Mouse (Mus musculus) urinary bladder, adult 18-20 months (tissue): ENCODE data around the gene Sept14.
"Not testable (repeated sequence)": the region's sequence is repeated elsewhere in the genome, so short reads cannot be mapped to it uniquely, and the experiment has no call there.

Experiments used
- DNase-seq, 2 experiments: peaks; one replicate each; pipeline ENCODE4 v3.0.0; 2022; ENCODE audit warnings: low spot score in 2 of 2, mixed read lengths in 2 of 2

Gene Sept14

DNA sequence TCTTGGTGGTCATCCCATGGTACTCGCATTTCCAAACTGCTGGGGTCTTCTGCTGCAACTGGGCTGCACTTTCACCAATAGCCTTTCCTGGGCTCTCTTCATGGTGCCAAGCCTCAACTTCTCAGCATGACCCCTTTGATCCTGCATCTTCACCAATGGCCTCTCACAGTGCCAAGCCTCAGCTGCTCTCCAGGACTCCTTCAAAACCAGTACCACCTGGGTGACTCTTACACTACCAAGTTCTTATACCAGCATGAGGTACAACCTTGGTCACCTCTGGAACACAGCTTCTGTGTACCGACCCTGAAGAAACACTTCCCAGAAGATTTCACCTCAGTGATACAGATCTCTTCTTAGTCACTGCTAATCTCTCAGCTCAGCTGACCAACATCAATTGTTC is at the start of gene Sept14:
TSS of gene Sept14 (minus strand) at position 101 of the 400 bp plus-strand sequence.
- no peak for DNase-seq

DNA sequence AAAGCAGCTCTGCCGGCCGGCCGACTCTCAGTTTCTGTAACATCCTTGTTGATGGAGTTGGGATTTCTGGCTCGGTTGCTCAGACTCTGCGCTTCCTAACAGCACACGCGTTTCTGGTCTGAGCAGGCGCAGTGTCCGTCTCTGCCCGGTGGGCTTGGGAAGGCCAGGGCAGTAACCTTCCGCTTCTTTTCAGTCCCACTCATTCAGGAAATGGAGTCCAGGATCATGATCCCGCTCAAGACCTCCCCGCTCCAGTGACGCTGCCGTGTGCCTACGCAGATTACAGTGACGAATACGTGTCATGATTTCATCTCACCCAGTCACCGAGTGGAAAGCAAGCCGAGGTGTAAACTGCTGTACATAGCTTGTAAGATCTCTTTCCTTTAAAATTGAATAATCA is 48.6 kb upstream of the Sept14 start:
- DNase-seq, result no peak

DNA sequence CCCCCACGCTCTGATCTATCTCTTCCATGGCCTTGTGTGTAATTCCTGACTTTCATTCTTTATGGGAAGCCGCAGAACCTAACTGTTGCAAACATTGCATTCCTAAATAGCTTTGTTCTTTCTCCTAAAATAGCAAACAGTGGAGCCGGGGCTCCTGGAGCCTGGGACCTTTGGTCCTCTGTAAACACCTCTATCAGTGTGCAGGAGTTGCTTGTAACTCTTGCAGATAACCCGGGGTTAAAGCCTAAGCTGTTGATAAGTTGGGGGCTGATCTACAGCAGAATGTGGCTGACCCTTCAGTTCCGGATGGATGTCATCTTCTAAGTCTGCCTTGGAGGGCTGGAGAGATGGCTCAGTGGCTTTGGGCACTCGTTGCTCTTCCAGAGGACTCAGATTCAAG is 35.7 kb upstream of the Sept14 start:
- no peak for DNase-seq

DNA sequence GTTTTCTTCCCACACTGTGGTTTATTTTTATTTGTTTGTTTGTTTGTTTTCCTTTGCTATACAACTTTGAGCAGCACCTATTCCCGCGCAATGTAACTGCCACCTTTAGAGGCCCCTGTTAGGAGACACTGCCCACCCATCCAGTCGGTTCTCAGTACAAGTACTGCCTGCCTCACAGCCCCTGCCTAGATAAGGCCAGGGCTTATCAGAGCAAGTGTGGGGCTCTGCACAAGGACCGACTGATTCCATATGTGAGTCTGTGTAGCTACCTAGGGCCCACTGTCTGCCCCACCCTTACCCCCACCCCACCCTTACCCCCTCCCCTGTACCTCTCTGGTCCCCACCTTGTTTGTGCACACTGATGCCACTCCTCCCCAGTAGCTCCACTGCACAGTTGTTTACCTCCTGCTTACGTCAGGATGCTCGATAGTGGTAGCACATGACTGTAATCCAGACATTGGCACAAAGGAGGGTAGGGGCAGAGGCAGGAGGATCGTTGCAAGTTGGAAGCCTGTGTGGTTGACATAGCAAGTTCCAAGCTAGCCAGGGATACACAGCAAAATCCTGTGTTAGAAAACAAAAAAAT is 34.7 kb upstream of the Sept14 start:
- DNase-seq, result no peak

DNA sequence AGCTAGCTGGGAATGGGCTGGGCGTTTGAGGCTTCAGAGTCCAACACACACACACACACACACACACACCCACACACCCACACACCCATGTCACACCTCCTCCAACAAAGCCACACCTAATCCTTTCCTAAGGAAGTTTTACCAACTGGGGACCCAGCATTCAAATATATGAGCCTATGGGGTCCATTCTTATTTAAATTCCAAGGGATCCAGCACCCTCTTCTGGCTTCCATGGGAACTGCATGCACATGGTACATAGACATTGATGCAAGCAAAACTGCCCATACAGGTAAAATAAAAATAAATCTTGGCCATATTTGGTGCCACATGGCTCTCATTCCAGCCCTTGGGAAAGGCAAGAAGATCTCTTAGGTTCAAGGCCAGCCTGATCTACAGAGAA is 32.7 kb upstream of the Sept14 start:
- no peak for DNase-seq

DNA sequence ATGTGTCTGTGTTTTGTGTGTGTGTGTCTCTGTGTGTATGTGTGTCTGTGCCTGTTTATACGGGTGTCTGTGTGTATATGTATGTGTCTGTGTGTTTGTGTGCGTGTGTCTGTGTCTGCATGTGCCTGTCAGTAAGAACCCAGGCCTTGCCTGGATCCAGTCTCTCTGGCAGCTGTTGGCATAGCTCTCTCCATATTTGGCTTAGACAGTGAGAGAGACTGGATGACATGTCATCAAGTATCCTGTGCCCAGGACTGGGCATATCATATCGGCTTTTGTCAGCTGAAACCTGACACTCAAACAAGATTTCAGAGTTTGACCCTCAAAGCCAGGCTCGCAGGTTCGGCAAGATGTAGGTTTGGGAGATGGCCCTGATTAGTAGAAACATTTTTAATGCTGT is 22.7 kb upstream of the Sept14 start:
- DNase-seq, result no peak

DNA sequence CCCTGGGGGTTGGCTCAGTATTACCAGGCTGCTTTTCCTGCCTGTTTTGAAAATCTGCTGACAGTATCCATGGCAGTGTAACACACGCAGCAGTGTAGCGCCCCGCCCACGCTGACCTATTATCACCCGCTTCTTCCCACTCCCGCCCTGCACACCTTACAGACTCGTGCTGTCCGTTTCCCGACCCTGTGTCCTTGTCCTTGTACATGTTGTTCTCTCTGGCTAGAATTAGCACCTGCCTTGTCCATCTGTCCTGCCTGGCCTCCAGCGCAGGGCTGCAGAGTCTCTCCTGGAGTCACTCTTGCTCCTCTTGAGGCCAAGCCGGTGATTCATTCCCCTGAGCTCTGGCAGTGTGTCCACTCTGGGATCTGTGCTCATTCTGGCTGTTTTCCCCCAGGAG is 22.0 kb upstream of the Sept14 start:
- peak in 1 of 2 experiments; percentile 28 for DNase-seq

DNA sequence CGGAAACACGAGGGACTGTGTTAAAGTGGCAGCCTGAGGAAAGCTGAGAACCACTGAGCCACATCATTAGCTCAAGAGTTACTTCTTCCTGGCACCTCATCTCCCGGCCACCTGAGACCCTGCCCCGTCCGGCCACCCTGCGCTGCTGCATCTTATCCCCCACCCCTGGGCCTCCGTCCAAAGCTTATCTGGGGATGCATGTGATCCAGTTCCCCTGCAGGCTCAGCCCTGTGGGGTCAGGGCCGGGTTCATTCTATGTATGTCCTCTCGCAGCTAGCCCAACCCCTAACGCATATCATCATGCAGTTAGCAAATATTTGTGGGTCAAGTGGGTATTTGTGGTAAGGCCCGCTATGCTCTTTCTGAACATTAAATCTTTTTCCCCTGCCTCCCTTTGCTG is 21.0 kb upstream of the Sept14 start:
- DNase-seq, result no peak

DNA sequence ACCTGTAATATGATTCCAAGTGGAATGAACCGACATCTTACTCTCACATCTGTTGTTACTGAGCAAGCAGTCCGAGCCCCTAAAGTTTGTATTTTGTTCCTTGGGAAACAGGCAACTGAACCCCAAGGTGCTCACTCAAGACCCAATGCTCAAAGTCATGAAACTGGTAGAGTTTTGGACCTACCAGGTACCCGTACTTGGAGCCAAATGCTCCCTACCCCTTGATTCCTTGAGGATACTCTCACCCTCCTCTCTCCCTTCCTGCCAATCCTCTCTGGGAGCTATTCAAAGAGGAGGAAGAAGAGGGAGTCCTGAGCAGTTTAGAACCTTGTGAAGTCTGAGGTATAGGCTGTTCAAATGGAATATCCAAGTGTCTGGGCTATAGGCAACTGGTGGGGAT is 18.5 kb upstream of the Sept14 start:
- no peak for DNase-seq

DNA sequence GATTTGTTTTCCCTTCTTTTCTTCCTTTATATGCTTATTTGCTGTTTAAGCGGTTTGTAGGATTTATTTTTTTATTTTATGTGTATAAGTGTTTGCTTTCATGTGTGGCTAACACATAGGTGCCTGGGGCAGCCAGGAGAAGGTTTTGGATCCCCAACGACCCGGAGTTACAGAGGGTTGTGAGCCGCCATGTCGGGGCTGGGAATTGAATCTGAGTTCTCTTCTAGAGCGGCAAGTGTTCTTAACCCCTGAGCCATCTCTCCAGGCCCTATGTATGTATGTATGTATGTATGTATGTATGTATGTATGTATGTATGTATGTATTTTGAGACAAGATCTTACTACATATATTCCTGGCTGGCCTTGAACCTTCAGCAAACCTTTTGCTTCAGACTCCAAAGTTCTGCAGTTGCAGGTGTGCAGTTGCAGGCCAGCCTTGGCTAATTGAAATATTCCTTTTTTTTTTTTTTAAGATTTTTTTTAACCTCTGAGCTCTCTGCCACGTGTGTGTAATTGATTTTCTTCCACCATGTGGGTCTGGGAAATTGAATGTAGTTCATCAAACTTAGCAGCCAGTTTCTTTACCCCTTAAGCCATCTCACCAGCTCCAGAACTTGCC is 17.6 kb upstream of the Sept14 start:
- no peak for DNase-seq

DNA sequence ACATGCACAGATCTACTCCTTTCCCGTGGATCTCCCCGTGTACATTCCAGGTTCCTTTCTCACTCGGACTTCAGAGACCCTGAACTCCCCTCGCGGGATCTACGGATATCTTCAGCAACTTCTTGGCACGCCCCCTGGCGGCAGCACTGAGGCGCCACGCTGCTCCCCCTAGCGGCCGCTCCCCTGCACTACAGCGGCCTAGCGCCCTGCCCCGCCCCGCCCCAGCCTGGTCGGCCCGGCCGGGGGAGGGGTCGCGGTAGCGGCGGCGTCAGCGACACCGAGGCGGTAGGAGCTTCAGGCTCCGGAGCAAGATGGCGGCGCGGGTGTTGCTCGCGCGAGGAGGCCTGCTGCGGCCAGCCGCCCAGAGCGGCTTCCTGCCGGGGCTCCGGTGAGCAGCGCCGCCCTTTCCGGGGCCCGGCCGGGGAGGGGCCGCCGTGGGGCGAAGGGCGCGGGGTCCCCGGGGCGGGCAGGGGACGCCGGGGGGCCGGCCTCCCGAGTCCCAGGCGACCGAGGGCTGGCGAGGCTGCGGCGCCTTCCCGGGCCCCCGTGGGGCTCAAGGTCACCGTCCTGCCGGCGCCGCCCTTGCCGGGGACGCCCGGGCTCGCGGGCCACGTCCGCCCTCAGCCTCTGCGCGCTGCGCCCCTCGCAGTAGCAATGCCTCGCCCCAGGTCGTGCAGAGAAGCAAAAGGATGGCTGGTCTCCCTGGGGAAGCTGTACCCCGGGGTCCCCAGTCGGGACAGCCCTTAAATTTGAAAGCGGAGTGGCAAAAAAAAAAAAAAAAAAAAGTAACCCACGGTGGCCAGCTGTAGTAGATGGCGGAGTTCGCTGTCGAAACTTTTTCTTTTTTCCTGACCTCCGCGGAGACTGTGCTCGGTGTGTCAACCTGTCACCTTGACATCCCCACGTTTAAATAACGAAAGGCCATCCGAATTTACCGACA is 16.8 kb upstream of the Sept14 start, which contains the start of gene Nipsnap2:
TSS of gene Nipsnap2 (plus strand) at position 230 of the 940 bp plus-strand sequence.
- peak; percentile 85 to 96 for DNase-seq

DNA sequence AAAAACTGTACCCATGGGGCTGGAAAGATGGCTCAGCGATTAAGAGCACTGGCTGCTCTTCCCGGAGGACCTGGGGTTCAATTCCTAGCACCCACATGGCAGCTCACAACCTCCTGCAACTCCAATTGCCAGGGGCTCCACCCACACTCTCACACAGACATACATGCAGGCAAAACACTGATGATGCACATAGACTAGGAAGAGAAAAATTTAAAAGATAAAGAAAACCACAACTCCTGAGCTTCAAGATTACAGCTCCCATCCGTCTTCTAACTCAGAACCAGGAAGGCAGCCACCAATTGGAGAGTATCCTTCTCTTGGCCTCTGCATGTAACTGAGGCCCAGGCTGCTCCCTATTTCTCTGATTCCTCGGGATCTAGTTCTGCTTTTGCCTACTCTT is 16.0 kb upstream of the Sept14 start:
- no peak for DNase-seq

DNA sequence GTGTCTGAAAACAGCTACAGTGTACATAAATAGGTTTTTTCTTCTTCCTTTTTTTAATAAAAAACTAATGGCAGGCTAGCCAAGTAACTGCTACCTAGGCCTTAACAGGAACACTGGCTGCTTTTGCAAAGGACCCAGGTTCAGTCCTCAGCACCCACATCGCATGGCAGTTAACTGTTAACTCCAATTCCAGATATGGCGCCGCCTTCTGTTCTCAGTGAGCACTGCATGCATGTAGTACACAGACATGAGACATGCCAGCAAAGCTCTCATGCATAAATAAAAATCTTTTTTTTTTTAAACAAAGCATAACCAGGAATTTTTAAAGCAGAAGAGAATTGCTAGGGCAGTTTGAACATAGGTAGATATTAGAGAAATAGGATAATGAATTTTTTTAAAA is 11.9 kb upstream of the Sept14 start:
- no peak for DNase-seq

DNA sequence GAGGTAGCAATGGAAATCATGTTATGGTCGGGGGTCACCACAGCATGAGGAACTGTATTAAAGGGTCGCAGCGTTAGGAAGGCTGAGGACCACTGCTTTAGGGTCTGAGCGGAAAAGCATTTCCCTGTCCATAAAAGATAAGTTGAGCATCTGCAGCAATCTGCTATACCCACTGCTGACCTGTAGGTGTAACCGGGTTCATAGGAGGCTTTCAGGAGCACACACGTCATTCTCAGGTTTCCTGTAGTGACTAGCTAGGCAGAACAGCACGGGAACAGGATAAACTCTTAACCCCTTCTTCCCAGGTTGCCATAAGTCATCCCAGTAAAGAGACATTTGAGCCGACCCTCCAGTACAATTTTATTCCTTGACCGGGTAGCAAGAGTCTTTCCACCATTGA is 8.7 kb upstream of the Sept14 start:
- no peak for DNase-seq

DNA sequence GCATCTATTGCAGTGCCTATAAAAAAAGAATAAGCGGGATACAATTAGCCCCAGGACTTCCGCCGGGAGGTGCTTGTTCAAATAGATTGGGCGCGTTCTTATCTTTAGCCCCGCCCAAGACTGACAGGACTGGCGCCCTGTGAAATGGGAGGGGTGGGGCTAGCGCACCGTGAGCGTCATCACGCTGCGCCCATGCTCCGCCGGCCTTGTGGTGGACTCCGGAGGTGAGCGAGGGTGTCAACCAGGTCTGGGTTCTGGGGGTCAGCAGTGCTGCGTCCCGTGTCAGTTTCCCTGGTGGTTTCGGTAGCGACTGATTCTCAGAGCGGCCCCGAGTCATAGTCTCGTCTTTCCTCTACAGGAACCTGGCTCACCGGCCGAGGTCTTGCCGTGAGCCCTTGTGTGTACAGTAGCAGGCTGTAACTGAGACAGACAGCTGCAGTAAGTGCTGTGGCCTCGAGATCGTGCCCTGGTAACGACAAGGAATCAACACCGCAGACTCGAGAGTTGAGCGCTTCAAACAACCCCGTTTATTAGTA is 7.1 kb upstream of the Sept14 start, which contains the start of gene Mrps17:
TSS of gene Mrps17 (plus strand) at position 172 of the 536 bp plus-strand sequence.
- peak; percentile 87 to 89 for DNase-seq

DNA sequence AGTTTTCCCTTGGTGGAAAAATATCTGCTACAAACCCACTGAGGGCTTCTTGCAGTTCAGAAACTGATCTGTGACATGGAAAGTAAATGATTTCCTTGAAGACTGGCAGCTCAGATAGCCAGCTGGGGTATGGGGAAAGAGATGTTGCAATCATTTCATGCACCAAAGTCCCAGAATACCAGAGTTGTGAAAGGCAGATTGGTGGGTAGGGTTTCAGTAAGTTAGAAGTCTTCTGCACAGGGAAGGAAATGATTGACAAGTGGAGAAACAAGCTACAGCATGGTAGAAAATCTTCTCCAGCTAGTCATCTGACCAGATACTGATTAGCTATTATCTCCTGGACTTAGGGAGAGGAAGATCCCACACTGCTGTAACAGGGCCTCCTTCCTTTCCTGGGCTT is 4.9 kb downstream of the Sept14 start:
- no peak for DNase-seq

DNA sequence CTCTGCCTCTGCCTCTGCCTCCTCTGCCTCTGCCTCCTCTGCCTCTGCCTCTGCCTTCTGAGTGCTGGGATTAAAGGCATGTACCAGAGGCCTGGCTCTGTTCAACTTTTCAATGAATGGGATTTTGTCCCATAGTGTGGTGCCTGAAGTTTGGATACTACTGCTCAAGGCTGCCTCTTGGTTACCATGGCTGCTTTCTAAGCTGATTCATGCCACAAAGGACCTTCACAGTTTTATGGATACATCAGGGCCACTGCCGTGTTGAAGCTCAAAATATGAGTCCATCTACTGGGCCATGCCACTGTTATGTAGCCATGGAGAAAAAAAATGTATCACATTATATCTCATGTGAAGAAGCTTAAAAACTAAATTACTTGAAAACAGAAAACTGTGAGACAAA is 6.6 kb downstream of the Sept14 start:
- no peak for DNase-seq

DNA sequence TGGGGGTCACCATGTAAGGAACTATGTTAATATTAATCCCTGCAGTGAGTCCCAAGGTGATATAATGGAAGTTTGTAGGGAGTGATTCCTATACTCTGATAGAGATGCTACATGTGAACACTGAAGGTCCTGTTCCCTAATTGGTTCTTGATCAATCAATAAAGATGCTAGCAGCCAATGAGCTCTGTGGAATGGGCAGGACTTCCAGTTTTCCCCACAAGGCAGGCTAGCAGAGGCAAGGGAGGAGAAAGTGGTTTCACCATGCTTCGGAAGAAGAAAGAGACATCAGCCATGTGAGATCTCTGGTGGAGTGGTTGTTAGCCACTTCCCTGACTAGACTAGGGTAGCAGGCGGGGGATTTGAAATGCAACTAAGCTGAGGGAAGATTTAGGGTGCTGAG is 7.8 kb downstream of the Sept14 start:
- DNase-seq, result no peak

DNA sequence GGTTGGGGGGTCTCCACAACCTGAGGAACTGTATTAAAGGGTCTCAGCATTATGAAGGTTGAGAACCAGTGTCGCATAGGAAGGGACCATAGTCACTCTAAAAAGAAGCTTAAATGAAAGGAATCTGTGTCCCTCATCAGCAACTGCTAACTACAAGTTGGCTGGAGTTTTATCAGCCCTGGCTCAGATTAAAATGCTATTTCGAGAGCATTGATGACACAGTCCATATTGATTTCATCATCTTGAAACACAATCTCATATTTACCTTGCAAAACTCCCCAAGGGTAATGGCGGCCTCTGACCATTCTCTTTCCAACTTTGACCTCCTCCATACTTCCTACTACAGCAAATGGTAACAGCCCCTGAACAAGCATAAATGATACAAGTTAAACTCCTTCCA is 17.8 kb downstream of the Sept14 start:
- no peak for DNase-seq

DNA sequence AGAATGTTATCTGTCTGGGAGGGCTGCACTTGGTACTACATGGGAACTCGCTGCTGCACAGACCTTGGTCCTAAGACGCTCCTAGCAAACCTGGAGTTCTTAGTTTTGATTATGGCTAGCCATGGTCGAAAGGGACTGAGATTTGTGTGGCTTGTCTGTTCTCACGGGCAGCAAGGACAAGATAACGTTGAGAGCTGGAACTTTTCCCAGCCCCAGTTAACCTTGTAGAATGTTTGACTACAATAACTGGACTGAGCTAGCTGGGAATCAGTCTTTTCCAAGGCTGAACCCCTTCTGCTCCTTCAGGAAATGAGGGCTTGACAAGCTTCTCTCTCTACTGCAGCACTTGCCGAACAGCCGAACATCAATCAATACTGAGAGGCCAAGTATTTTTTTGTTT is 20.7 kb downstream of the Sept14 start:
- DNase-seq, result no peak

DNA sequence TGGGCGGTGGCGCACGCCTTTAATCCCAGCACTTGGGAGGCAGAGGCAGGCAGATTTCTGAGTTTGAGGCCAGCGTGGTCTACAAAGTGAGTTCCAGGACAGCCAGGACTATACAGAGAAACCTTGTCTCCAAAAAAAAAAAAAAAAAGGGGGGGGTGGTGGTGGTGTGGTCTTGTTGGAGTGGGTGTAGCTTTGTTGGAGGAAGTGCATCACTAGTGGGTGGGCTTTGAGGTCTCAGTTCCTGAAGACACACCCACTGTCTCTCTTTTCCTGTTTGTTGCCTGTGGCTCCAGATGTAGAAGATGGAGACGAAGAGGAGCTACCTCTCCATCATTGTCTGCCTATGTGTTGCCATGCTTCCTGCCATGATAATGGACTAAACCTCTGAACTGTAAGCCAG is 23.2 kb downstream of the Sept14 start:
- DNase-seq, result not testable (repeated sequence)

DNA sequence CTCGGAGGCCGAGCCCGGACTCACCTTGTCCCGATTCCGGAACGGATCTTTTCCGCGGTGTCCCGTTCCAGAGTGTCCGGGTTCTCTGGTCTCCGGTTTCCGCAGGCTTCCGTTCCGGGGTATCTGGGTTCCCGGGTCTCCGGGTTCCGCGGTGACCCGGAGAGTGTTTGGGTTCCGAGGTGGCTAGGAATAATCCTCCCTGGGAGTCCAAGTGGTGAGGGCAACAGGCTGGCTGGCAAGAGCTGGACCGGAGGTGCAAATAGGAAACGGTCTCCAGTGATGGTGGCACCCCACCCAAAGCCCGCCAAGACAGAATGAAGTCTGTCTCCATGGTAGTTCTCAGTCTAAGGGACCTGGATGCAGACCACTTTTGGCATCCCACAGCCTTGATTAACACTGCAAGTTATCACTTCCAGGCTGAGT is 38.3 kb downstream of the Sept14 start, which contains the start of gene Zfp11:
TSS of gene Zfp11 (minus strand) at position 64 of the 423 bp plus-strand sequence.
- peak; percentile 66 to 81 for DNase-seq
